Mouse (Mus musculus) neural tube, embryonic 11.5 days (tissue): ENCODE results near the gene Rad9b. TPM values are rescaled to one million over a fixed set of nuclear protein-coding genes. Genes with fewer than 3 reads are reported as not detected.

ENCODE experiments used
- ATAC-seq: fragments of 200-750 bp; cut with Nextera tagmentation; 2 replicates; pipeline ENCODE4 v1.8.0; 2017; ENCODE audit warnings: moderate number of reproducible peaks, mild to moderate bottlenecking, moderate TSS enrichment, moderate library complexity; ENCODE audit not compliant: insufficient read depth, low FRiP score, low TSS enrichment
- DNase-seq: peaks from one replicate; pipeline ENCODE4 v3.0.0-alpha.2; 2015; ENCODE audit warnings: low spot score
- H3K27ac ChIP-seq: fragments of 300-500 bp; sonication (generic); 2 replicates; pipeline ENCODE4 v1.5.1; 2014; ENCODE audit warnings: low read depth, mild to moderate bottlenecking, low read length
- H3K27me3 ChIP-seq: fragments of 300-500 bp; sonication (generic); 2 replicates; pipeline ENCODE4 v1.6.1; 2014; ENCODE audit warnings: mild to moderate bottlenecking, low read length, mixed read lengths; ENCODE audit not compliant: control insufficient read depth, insufficient read depth
- H3K36me3 ChIP-seq: fragments of 300-500 bp; sonication (generic); 2 replicates; pipeline ENCODE4 v1.6.1; 2014; ENCODE audit warnings: mild to moderate bottlenecking, low read length, moderate library complexity, mixed read lengths; ENCODE audit not compliant: control insufficient read depth, insufficient read depth
- H3K4me1 ChIP-seq: fragments of 300-500 bp; sonication (generic); 2 replicates; pipeline ENCODE4 v1.6.1; 2014; ENCODE audit warnings: low read length, mixed read lengths; ENCODE audit not compliant: control insufficient read depth, insufficient read depth
- H3K4me2 ChIP-seq: fragments of 300-500 bp; sonication (generic); 2 replicates; pipeline ENCODE4 v1.6.1; 2014; ENCODE audit warnings: low read depth, mild to moderate bottlenecking, moderate library complexity
- H3K4me3 ChIP-seq: fragments of 300-500 bp; sonication (generic); 2 replicates; pipeline ENCODE4 v1.5.1; 2014; ENCODE audit warnings: low read depth, low read length
- H3K9ac ChIP-seq: fragments of 300-500 bp; sonication (generic); 2 replicates; pipeline ENCODE4 v1.6.1; 2014; ENCODE audit warnings: mild to moderate bottlenecking, low read length
- H3K9me3 ChIP-seq: fragments of 300-500 bp; sonication (generic); 2 replicates; pipeline ENCODE4 v1.6.1; 2016; ENCODE audit warnings: low read length; ENCODE audit not compliant: control insufficient read depth
- WGBS: fragments of 180-500 bp; shearing (Covaris S2); extraction: QIAGEN DNeasy Blood & Tissue Kit; methylation state at CpG from one replicate; pipeline ENCODE4 v1.1.7; 2014; 5-methylcytosine and 5-hydroxymethylcytosine counted together
- polyA plus RNA-seq: library from polyadenylated mRNA; unstranded; fragments of >200 nt; fragmentation: Nextera tagmentation; extraction: Ambion mirVana; gene quantifications from 2 replicates; pipeline ENCODE4 v1.2.1, GENCODE M21; 2014

Gene Rad9b
- polyA plus RNA-seq, 1 experiment from 2014 or later: 6.9 TPM

- Histone ChIP-seq H3K27ac (no peak overlapping the region), H3K9me3 (no peaks in the 10 kb centered on the region), H3K4me2 (no peak overlapping the region), H3K27me3 (no peaks in the 10 kb centered on the region), H3K4me1 (peaks cover 4% of the 10 kb centered on the region; the same call in 1 of the 2 replicates), H3K9ac (no peak overlapping the region), H3K4me3 (no peak overlapping the region), H3K36me3 (no peaks in the 10 kb centered on the region)
- WGBS: 79% methylated on average over 14 of the region's 14 CpGs
- DNase-seq: no peak
- no peak for ATAC-seq
Measured at GRCm38 (mm10) chr5:122295113-122295935, 58.7 kb downstream of the Rad9b start.

GRCm38 (mm10) chr5:122294219-122294735 lies 59.8 kb downstream of the Rad9b start:
- Histone ChIP-seq H3K27me3 (no peaks in the 10 kb centered on the region), H3K4me2 (no peak overlapping the region), H3K4me1 (peaks cover 4% of the 10 kb centered on the region; the same call in 1 of the 2 replicates), H3K4me3 (no peak overlapping the region), H3K27ac (no peak overlapping the region), H3K9me3 (no peaks in the 10 kb centered on the region), H3K36me3 (no peaks in the 10 kb centered on the region), H3K9ac (no peak overlapping the region)
- DNase-seq: no peak
- no peak for ATAC-seq
- 68% methylated on average over 3 of the region's 3 CpGs for WGBS

GRCm38 (mm10) chr5:122293131-122293530 lies 60.9 kb downstream of the Rad9b start:
- Histone ChIP-seq H3K9me3 (no peaks in the 10 kb centered on the region), H3K4me1 (peaks cover 4% of the 10 kb centered on the region; the same call in 1 of the 2 replicates), H3K9ac (no peak overlapping the region), H3K27ac (no peak overlapping the region), H3K36me3 (peaks cover 2% of the 10 kb centered on the region; the same call in 1 of the 2 replicates), H3K4me2 (no peak overlapping the region), H3K27me3 (no peaks in the 10 kb centered on the region), H3K4me3 (no peak overlapping the region)
- 74% methylated on average over 6 of the region's 6 CpGs for WGBS
- ATAC-seq (no peak), DNase-seq (no peak)

- 77% methylated on average over 17 of the region's 17 CpGs for WGBS
- no peak overlapping the region for H3K4me2 ChIP-seq
- no peaks in the 10 kb centered on the region for H3K27me3 ChIP-seq
- no peak overlapping the region for H3K4me3 ChIP-seq
- no peaks in the 10 kb centered on the region for H3K9me3 ChIP-seq
- ATAC-seq: no peak
- no peak overlapping the region for H3K9ac ChIP-seq
- peaks cover 4% of the 10 kb centered on the region; the same call in 1 of the 2 replicates for H3K4me1 ChIP-seq
- H3K36me3 ChIP-seq: peaks cover 2% of the 10 kb centered on the region; the same call in 1 of the 2 replicates
- no peak for DNase-seq
- no peak overlapping the region for H3K27ac ChIP-seq
Measured at GRCm38 (mm10) chr5:122291553-122292339, 62.3 kb downstream of the Rad9b start.

- Histone ChIP-seq H3K4me1 (peaks cover 4% of the 10 kb centered on the region; the same call in 1 of the 2 replicates), H3K9me3 (no peaks in the 10 kb centered on the region)
- ATAC-seq: no peak
Measured at GRCm38 (mm10) chr5:122291149-122291548, 62.9 kb downstream of the Rad9b start.

GRCm38 (mm10) chr5:122288147-122288811 lies 65.8 kb downstream of the Rad9b start:
- no peaks in the 10 kb centered on the region for H3K27me3 ChIP-seq

More at GRCm38 (mm10) chr5:122291149-122291548, 62.9 kb downstream of the Rad9b start:
- H3K9ac ChIP-seq: no peak overlapping the region
- no peak overlapping the region for H3K4me2 ChIP-seq
- H3K4me3 ChIP-seq: no peak overlapping the region
- WGBS: 60% methylated on average over 6 of the region's 6 CpGs
- DNase-seq: no peak
- no peak overlapping the region for H3K27ac ChIP-seq
- H3K36me3 ChIP-seq: peaks cover 2% of the 10 kb centered on the region; the same call in 1 of the 2 replicates
- H3K27me3 ChIP-seq: no peaks in the 10 kb centered on the region

GRCm38 (mm10) chr5:122287026-122287425 lies 67.0 kb downstream of the Rad9b start:
- no peaks in the 10 kb centered on the region for H3K9me3 ChIP-seq
- 88% methylated on average over 4 of the region's 4 CpGs for WGBS
- H3K4me2 ChIP-seq: no peak overlapping the region
- no peak overlapping the region for H3K27ac ChIP-seq
- H3K4me1 ChIP-seq: peaks cover 5% of the 10 kb centered on the region; the same call in 1 of the 2 replicates
- no peaks in the 10 kb centered on the region for H3K27me3 ChIP-seq
- H3K4me3 ChIP-seq: no peak overlapping the region
- DNase-seq: no peak
- ATAC-seq: no peak
- peaks cover 2% of the 10 kb centered on the region; the same call in 1 of the 2 replicates for H3K36me3 ChIP-seq
- no peak overlapping the region for H3K9ac ChIP-seq

More at GRCm38 (mm10) chr5:122288147-122288811, 65.8 kb downstream of the Rad9b start:
- no peak for DNase-seq
- WGBS: 94% methylated on average over 4 of the region's 4 CpGs
- Histone ChIP-seq H3K4me2 (no peak overlapping the region), H3K9ac (no peak overlapping the region), H3K36me3 (peaks cover 2% of the 10 kb centered on the region; the same call in 1 of the 2 replicates), H3K27ac (no peak overlapping the region), H3K4me1 (peaks cover 5% of the 10 kb centered on the region; the same call in 1 of the 2 replicates), H3K4me3 (no peak overlapping the region), H3K9me3 (no peaks in the 10 kb centered on the region)
- no peak for ATAC-seq

- peaks cover 2% of the 10 kb centered on the region; the same call in 1 of the 2 replicates for H3K36me3 ChIP-seq
- H3K4me3 ChIP-seq: no peak overlapping the region
- DNase-seq (no peak), ATAC-seq (no peak)
- H3K9ac ChIP-seq: no peak overlapping the region
- peaks cover 5% of the 10 kb centered on the region; the same call in 1 of the 2 replicates for H3K4me1 ChIP-seq
- no peak overlapping the region for H3K27ac ChIP-seq
- H3K4me2 ChIP-seq: no peak overlapping the region
- WGBS: 87% methylated on average over 10 of the region's 10 CpGs
- H3K9me3 ChIP-seq: no peaks in the 10 kb centered on the region
- H3K27me3 ChIP-seq: no peaks in the 10 kb centered on the region
Measured at GRCm38 (mm10) chr5:122286191-122286590, 67.8 kb downstream of the Rad9b start.
